Mouse (Mus musculus) lung, postnatal 14 days (tissue): ENCODE measurements around the gene Tcte1.

Source experiments
- DNase-seq: peaks from one replicate; pipeline ENCODE4 v3.0.0; 2021

Tcte1 gene

DNA sequence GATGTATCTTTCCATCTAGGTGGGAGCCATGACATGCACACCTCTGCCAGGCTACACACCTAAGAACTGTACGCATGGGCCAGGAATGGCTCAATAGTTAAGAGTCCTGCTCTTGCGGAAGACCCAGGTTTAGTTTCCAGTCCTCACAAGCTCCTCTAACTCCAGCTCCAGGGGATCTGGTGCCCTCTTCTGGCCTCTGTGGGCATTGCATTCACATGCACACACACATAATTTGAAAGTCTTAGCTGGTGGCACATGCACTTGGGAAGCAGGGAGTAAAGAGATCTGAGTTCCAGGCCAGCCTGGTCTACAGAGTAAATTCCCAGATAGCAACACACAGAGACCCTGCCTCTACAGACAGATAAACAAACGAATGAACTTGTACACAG is 63.2 kb downstream of the Tcte1 start:
- no peak for DNase-seq

DNA sequence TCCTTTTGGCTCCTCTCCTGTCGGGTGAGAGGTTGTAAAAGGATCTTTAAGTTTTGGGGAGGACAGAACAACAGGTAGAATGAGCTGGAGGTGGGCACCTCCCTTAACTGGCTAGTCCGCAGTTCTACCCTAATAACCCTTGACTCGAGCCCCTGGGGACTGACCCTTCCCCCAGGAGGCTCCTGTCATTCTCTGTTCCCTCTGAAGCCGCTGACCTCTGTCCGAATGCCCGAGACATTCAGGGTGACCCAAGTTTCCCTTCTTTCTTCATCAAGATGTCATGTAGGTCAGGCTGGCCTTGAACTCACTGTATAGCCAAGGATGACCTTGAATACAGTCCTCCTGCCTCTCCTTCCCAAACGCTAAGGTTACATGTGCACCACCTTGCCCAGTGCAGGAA is 65.1 kb downstream of the Tcte1 start:
- DNase-seq, result no peak

DNA sequence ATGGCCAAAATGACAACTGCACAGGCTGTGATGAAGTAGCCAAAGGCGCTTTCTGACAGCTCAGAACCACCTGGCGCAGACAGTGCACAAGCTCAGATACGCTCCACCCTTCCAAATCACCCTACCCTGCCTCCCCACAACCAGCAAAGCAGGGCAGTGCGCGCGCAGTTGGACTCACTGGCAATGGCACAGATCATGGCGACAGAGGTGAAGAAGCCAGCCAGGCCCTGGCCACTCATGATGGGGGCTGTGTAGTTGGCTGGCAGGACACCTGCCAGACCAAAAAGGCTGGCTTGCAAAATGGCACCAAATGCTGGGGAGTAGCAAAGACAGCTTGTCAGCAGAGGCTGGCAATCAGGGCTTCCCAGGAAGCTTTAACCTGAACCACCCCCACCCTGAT is 66.0 kb downstream of the Tcte1 start:
- no peak for DNase-seq

DNA sequence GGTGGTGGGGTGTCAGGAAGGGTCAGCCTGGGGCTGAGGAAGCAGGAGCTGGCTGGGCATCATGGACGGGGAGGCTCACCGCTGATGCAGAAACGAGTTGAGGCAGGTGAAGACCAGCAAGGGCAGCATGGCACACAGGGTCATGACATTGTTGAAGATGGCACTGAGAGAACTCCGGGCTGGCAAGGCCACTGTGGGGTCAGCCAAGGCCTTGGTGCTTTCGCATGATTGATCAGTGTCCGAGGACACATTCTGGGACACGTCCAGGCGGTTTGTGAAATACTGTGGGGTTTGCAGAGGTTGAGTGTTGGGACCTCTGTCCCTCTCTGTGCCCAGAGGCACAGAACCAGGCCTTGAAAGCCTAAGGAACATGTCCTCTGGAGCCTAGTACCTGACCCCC is 66.6 kb downstream of the Tcte1 start:
- DNase-seq, result no peak

DNA sequence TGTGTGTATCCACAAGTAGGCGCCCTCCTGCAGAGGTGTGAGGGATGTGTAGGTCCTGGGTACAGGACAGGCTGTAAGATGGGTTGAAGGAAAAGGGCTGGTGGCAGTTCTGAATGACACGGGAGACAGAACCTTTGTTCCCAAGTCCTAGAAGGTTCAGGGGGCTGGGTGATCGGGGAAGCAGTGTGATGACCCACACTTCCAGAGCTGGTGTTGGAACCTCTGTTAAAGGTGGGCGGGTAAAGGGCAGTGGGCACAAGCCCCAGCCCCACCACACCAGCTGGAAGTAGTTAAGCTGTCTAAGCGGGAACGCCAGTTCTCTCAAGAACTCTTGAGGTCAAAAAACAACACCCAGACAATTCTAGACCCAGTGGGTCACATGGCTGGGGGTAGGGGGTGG is 67.2 kb downstream of the Tcte1 start:
- no peak for DNase-seq

DNA sequence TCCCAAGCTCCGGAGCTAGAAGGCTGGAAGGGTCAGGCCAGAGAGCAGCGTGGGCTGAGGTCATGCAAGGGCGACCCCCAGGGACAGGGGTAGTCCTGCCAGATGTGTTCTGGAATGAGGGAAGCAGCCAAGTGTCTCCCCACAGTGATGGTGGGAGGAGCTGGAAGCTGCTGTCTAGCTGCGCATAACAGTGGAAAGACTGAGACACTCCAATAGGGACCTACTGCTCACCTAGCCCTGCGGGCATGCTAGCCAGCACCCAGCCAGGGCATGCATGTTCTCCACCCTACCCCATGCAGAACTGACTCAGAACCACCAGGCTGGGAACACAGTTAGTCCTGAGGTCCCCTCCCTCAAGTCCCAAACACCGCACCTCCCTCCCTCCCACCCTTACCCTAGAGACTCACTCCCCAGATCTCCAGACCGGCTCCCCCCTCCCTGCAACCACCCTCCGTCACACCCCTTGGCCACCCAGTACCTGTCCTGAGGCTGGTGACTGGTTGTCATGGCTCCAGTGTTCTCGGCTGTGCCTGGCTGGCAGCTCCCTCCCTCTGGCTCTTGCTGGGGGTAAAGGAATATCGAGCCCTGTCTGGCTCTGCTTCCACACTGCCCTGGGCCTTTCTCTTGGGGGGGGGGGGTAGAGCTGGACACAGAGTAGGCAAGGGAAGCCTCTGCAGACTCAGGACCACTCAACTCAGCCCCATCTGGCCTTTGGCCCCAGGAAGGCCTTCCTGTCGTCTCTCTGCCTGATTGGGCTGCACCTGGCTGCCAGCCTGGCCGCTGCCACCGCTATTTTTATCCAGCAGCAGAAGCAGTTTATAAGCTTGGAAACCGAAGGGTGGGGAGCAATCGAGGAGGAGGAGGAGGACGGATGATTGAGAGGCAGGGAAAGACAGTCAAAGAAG is 68.7 kb downstream of the Tcte1 start:
- DNase-seq, result no peak
